Mouse (Mus musculus): ENCODE measurements around the gene 4931429L15Rik. TPM values are rescaled to one million over a fixed set of nuclear protein-coding genes. Genes with fewer than 3 reads are reported as not detected.

Gene 4931429L15Rik
- polyA plus RNA-seq, 1 experiment: not detected

GRCm38 (mm10) chr9:46320461-46320860, 675 bp upstream of the 4931429L15Rik start:
- no peak overlapping the region for H3K4me3 ChIP-seq (ENCODE audit: insufficient read depth, poor library complexity, severe bottlenecking)
- no peaks in the 10 kb centered on the region for H3K79me2 ChIP-seq (ENCODE audit: control insufficient read depth, insufficient read depth)
- no peaks in the 10 kb centered on the region for H3K36me3 ChIP-seq (ENCODE audit: control insufficient read depth, insufficient read depth)
- no peak overlapping the region for H3ac ChIP-seq (ENCODE audit: control insufficient read depth, insufficient read length, low read depth)
- H3K27me3 ChIP-seq (ENCODE audit: control insufficient read depth, insufficient read depth, insufficient read length): peaks cover 38% of the 10 kb centered on the region
- no peaks in the 10 kb centered on the region for H3K79me3 ChIP-seq (ENCODE audit: low read depth)
- no peak for TF ChIP-seq MYOG (IDR thresholded peaks at IDR 0.05; ENCODE audit: control insufficient read depth, extremely low read depth, insufficient read length)
- TF ChIP-seq MYOD1 (IDR thresholded peaks at IDR 0.05; ENCODE audit: control insufficient read depth, insufficient read length, low read depth): no peak
- no peak for TF ChIP-seq USF1 (IDR thresholded peaks at IDR 0.05; ENCODE audit: low read depth)
- TF ChIP-seq CEBPB (IDR thresholded peaks at IDR 0.05; ENCODE audit: low read depth): no peak
- TF ChIP-seq MAX (IDR thresholded peaks at IDR 0.05): no peak
- TF ChIP-seq CTCF (IDR thresholded peaks at IDR 0.05; ENCODE audit: control insufficient read depth, insufficient read depth, insufficient read length): no peak
- TF ChIP-seq FOSL1 (IDR thresholded peaks at IDR 0.05; ENCODE audit: insufficient read depth, low read length, poor library complexity, severe bottlenecking): no peak

GRCm38 (mm10) chr9:46317957-46318356, 1.8 kb downstream of the 4931429L15Rik start:
- Histone ChIP-seq H3K27me3 (ENCODE audit: control insufficient read depth, insufficient read depth, insufficient read length) (peaks cover 30% of the 10 kb centered on the region), H3ac (ENCODE audit: control insufficient read depth, insufficient read length, low read depth) (no peak overlapping the region), H3K79me3 (ENCODE audit: low read depth) (no peaks in the 10 kb centered on the region), H3K4me3 (ENCODE audit: insufficient read depth, poor library complexity, severe bottlenecking) (no peak overlapping the region), H3K36me3 (ENCODE audit: control insufficient read depth, insufficient read depth) (no peaks in the 10 kb centered on the region), H3K79me2 (ENCODE audit: control insufficient read depth, insufficient read depth) (no peaks in the 10 kb centered on the region)
- TF ChIP-seq FOSL1 (IDR thresholded peaks at IDR 0.05; ENCODE audit: insufficient read depth, low read length, poor library complexity, severe bottlenecking) (no peak), CTCF (IDR thresholded peaks at IDR 0.05; ENCODE audit: control insufficient read depth, insufficient read depth, insufficient read length) (no peak), MYOD1 (IDR thresholded peaks at IDR 0.05; ENCODE audit: control insufficient read depth, insufficient read length, low read depth) (no peak), USF1 (IDR thresholded peaks at IDR 0.05; ENCODE audit: low read depth) (no peak), CEBPB (IDR thresholded peaks at IDR 0.05; ENCODE audit: low read depth) (no peak), MYOG (IDR thresholded peaks at IDR 0.05; ENCODE audit: control insufficient read depth, extremely low read depth, insufficient read length) (no peak)

- H3K79me2 ChIP-seq (ENCODE audit: control insufficient read depth, insufficient read depth): no peaks in the 10 kb centered on the region
- H3K27me3 ChIP-seq (ENCODE audit: control insufficient read depth, insufficient read depth, insufficient read length): peaks cover 28% of the 10 kb centered on the region
- no peaks in the 10 kb centered on the region for H3K79me3 ChIP-seq (ENCODE audit: low read depth)
- no peak overlapping the region for H3ac ChIP-seq (ENCODE audit: control insufficient read depth, insufficient read length, low read depth)
- H3K4me3 ChIP-seq (ENCODE audit: insufficient read depth, poor library complexity, severe bottlenecking): no peak overlapping the region
- no peaks in the 10 kb centered on the region for H3K36me3 ChIP-seq (ENCODE audit: control insufficient read depth, insufficient read depth)
- TF ChIP-seq MYOD1 (IDR thresholded peaks at IDR 0.05; ENCODE audit: control insufficient read depth, insufficient read length, low read depth) (no peak), USF1 (IDR thresholded peaks at IDR 0.05; ENCODE audit: low read depth) (no peak), FOSL1 (IDR thresholded peaks at IDR 0.05; ENCODE audit: insufficient read depth, low read length, poor library complexity, severe bottlenecking) (no peak), MAX (IDR thresholded peaks at IDR 0.05) (no peak), MYOG (IDR thresholded peaks at IDR 0.05; ENCODE audit: control insufficient read depth, extremely low read depth, insufficient read length) (no peak), CTCF (IDR thresholded peaks at IDR 0.05; ENCODE audit: control insufficient read depth, insufficient read depth, insufficient read length) (no peak), CEBPB (IDR thresholded peaks at IDR 0.05; ENCODE audit: low read depth) (no peak)
Observed at GRCm38 (mm10) chr9:46316909-46317308, 2.9 kb downstream of the 4931429L15Rik start.

GRCm38 (mm10) chr9:46316388-46316787, 3.4 kb downstream of the 4931429L15Rik start:
- Histone ChIP-seq H3K36me3 (ENCODE audit: control insufficient read depth, insufficient read depth) (no peaks in the 10 kb centered on the region), H3ac (ENCODE audit: control insufficient read depth, insufficient read length, low read depth) (no peak overlapping the region), H3K27me3 (ENCODE audit: control insufficient read depth, insufficient read depth, insufficient read length) (peaks cover 23% of the 10 kb centered on the region), H3K79me3 (ENCODE audit: low read depth) (no peaks in the 10 kb centered on the region), H3K79me2 (ENCODE audit: control insufficient read depth, insufficient read depth) (no peaks in the 10 kb centered on the region), H3K4me3 (ENCODE audit: insufficient read depth, poor library complexity, severe bottlenecking) (no peak overlapping the region)
- TF ChIP-seq MYOD1 (IDR thresholded peaks at IDR 0.05; ENCODE audit: control insufficient read depth, insufficient read length, low read depth) (no peak), USF1 (IDR thresholded peaks at IDR 0.05; ENCODE audit: low read depth) (no peak), CEBPB (IDR thresholded peaks at IDR 0.05; ENCODE audit: low read depth) (no peak), MAX (IDR thresholded peaks at IDR 0.05) (no peak), FOSL1 (IDR thresholded peaks at IDR 0.05; ENCODE audit: insufficient read depth, low read length, poor library complexity, severe bottlenecking) (no peak), MYOG (IDR thresholded peaks at IDR 0.05; ENCODE audit: control insufficient read depth, extremely low read depth, insufficient read length) (no peak), CTCF (IDR thresholded peaks at IDR 0.05; ENCODE audit: control insufficient read depth, insufficient read depth, insufficient read length) (no peak)

- peaks cover 22% of the 10 kb centered on the region for H3K27me3 ChIP-seq (ENCODE audit: control insufficient read depth, insufficient read depth, insufficient read length)
- H3K79me3 ChIP-seq (ENCODE audit: low read depth): no peaks in the 10 kb centered on the region
- H3K36me3 ChIP-seq (ENCODE audit: control insufficient read depth, insufficient read depth): no peaks in the 10 kb centered on the region
- H3ac ChIP-seq (ENCODE audit: control insufficient read depth, insufficient read length, low read depth): no peak overlapping the region
- no peaks in the 10 kb centered on the region for H3K79me2 ChIP-seq (ENCODE audit: control insufficient read depth, insufficient read depth)
- TF ChIP-seq MYOD1 (IDR thresholded peaks at IDR 0.05; ENCODE audit: control insufficient read depth, insufficient read length, low read depth): no peak
- TF ChIP-seq MYOG (IDR thresholded peaks at IDR 0.05; ENCODE audit: control insufficient read depth, extremely low read depth, insufficient read length): no peak
- no peak for TF ChIP-seq CTCF (IDR thresholded peaks at IDR 0.05; ENCODE audit: control insufficient read depth, insufficient read depth, insufficient read length)
- TF ChIP-seq CEBPB (IDR thresholded peaks at IDR 0.05; ENCODE audit: low read depth): no peak
- no peak for TF ChIP-seq MAX (IDR thresholded peaks at IDR 0.05)
- no peak for TF ChIP-seq FOSL1 (IDR thresholded peaks at IDR 0.05; ENCODE audit: insufficient read depth, low read length, poor library complexity, severe bottlenecking)
- TF ChIP-seq USF1 (IDR thresholded peaks at IDR 0.05; ENCODE audit: low read depth): no peak
- H3K4me3 ChIP-seq (ENCODE audit: insufficient read depth, poor library complexity, severe bottlenecking): no peak overlapping the region
Observed at GRCm38 (mm10) chr9:46315807-46316365, 3.9 kb downstream of the 4931429L15Rik start.

Measured in C2C12 (cell line).